Mouse (Mus musculus) retina, embryonic 14.5 days (tissue): Measurements from ENCODE around the gene Ndufa1.
"Not testable (repeated sequence)": the region's sequence is repeated elsewhere in the genome, so short reads cannot be mapped to it uniquely, and the experiment has no call there.

ENCODE experiments used
- DNase-seq: peaks from one replicate; pipeline ENCODE4 v3.0.0-alpha.2; 2015; ENCODE audit warnings: low spot score

Gene Ndufa1

GRCm38 (mm10) chrX:37191105-37191743 is at the start of gene Ndufa1, which contains the start of gene Rnf113a1:
Gene Ndufa1 (minus strand): TSS chrX:37191163.
Gene Rnf113a1 (plus strand): TSS chrX:37191245.
- peak; percentile 80 for DNase-seq

GRCm38 (mm10) chrX:37222158-37222557 is 31.2 kb upstream of the Ndufa1 start, which contains the start of gene Rhox1:
Gene Rhox1 (minus strand): TSS chrX:37222258.
- not testable (repeated sequence) for DNase-seq

- no peak for DNase-seq
These were observed 20.0 kb upstream of the Ndufa1 start, which contains the start of gene Gm9 for GRCm38 (mm10) chrX:37210941-37211340. Gene Gm9 (minus strand): TSS chrX:37211041.

- DNase-seq = no peak
These were observed 7.7 kb upstream of the Ndufa1 start for GRCm38 (mm10) chrX:37198676-37199075.

GRCm38 (mm10) chrX:37191744-37192379 is 899 bp upstream of the Ndufa1 start:
- peak; percentile 24 for DNase-seq

GRCm38 (mm10) chrX:37190755-37191104 is 233 bp downstream of the Ndufa1 start:
- no peak for DNase-seq

- DNase-seq = not testable (repeated sequence)
These were observed 6.6 kb downstream of the Ndufa1 start for GRCm38 (mm10) chrX:37184401-37184800.

GRCm38 (mm10) chrX:37168742-37169141 is 22.2 kb downstream of the Ndufa1 start, which contains the start of gene Akap14:
Gene Akap14 (minus strand): TSS chrX:37168842.
- DNase-seq = no peak

GRCm38 (mm10) chrX:37167085-37167484 is 23.9 kb downstream of the Ndufa1 start:
- peak; percentile 67 for DNase-seq

- DNase-seq = no peak
These were observed 27.8 kb downstream of the Ndufa1 start for GRCm38 (mm10) chrX:37163115-37163514.

GRCm38 (mm10) chrX:37161169-37161568 is 29.8 kb downstream of the Ndufa1 start:
- no peak for DNase-seq

GRCm38 (mm10) chrX:37157839-37158238 is 33.1 kb downstream of the Ndufa1 start:
- DNase-seq = no peak

GRCm38 (mm10) chrX:37144954-37145353 is 46.0 kb downstream of the Ndufa1 start:
- DNase-seq = peak; percentile 15

GRCm38 (mm10) chrX:37144498-37144897 is 46.5 kb downstream of the Ndufa1 start:
- DNase-seq = not testable (repeated sequence)

- DNase-seq = no peak
These were observed 49.2 kb downstream of the Ndufa1 start for GRCm38 (mm10) chrX:37141732-37142131.
